Mouse (Mus musculus) midbrain, embryonic 12.5 days (tissue): Measurements from ENCODE around the gene Tiprl. TPM values are rescaled to one million over a fixed set of nuclear protein-coding genes. Genes with fewer than 3 reads are reported as not detected.

Experiments
- ATAC-seq: fragments of 200-750 bp; cut with Nextera tagmentation; 2 replicates; pipeline ENCODE4 v1.8.0; 2017; ENCODE audit warnings: low read depth, moderate TSS enrichment, moderate library complexity; ENCODE audit not compliant: low FRiP score
- H3K27ac ChIP-seq: fragments of 300-500 bp; sonication (generic); replicated peaks from 2 replicates; pipeline ENCODE4 v1.5.1; 2016; ENCODE audit warnings: mild to moderate bottlenecking
- H3K27me3 ChIP-seq: fragments of 300-500 bp; sonication (generic); 2 replicates; pipeline ENCODE4 v1.6.1; 2016; ENCODE audit warnings: mild to moderate bottlenecking
- H3K36me3 ChIP-seq: fragments of 300-500 bp; sonication (generic); 2 replicates; pipeline ENCODE4 v1.6.1; 2016
- H3K4me1 ChIP-seq: fragments of 300-500 bp; sonication (generic); 2 replicates; pipeline ENCODE4 v1.6.1; 2016
- H3K4me2 ChIP-seq: fragments of 300-500 bp; sonication (generic); replicated peaks from 2 replicates; pipeline ENCODE4 v1.6.1; 2016; ENCODE audit warnings: mild to moderate bottlenecking, moderate library complexity
- H3K4me3 ChIP-seq: fragments of 300-500 bp; sonication (generic); 2 replicates; pipeline ENCODE4 v1.5.1; 2016; ENCODE audit warnings: mild to moderate bottlenecking
- H3K9ac ChIP-seq: fragments of 300-500 bp; sonication (generic); replicated peaks from 2 replicates; pipeline ENCODE4 v1.6.1; 2016; ENCODE audit warnings: mild to moderate bottlenecking, moderate library complexity
- H3K9me3 ChIP-seq: fragments of 300-500 bp; sonication (generic); 2 replicates; pipeline ENCODE4 v1.6.1; 2016; ENCODE audit warnings: mild to moderate bottlenecking
- WGBS: fragments of 180-500 bp; shearing (Covaris S2); methylation state at CpG from one replicate; pipeline ENCODE4 v1.1.7; 2016; 5-methylcytosine and 5-hydroxymethylcytosine counted together
- polyA plus RNA-seq: library from polyadenylated mRNA; unstranded; fragments of >200 nt; fragmentation: Nextera tagmentation; extraction: Ambion mirVana; gene quantifications from 2 replicates; pipeline ENCODE4 v1.2.1, GENCODE M21; 2016

Tiprl gene
- polyA plus RNA-seq, 1 experiment from 2014 or later: 101 TPM

- no peak for ATAC-seq
- H3K4me2 ChIP-seq: no peak overlapping the region
- no peaks in the 10 kb centered on the region for H3K36me3 ChIP-seq
- H3K9me3 ChIP-seq: no peaks in the 10 kb centered on the region
- no peak overlapping the region for H3K4me3 ChIP-seq
- peaks cover 12% of the 10 kb centered on the region for H3K27me3 ChIP-seq
- no peak overlapping the region for H3K9ac ChIP-seq
- H3K4me1 ChIP-seq: 0 out of 2 replicates have a peak, but pooled peaks cover 5% of the 10 kb centered on the region
- WGBS: 76% methylated on average over 3 of the region's 3 CpGs
- no peak overlapping the region for H3K27ac ChIP-seq
Measured at GRCm38 (mm10) chr1:165199639-165200038, 37.2 kb downstream of the Tiprl start.

GRCm38 (mm10) chr1:165198951-165199350, 37.8 kb downstream of the Tiprl start:
- H3K27ac ChIP-seq: no peak overlapping the region
- no peaks in the 10 kb centered on the region for H3K36me3 ChIP-seq
- no peak overlapping the region for H3K9ac ChIP-seq
- peaks cover 19% of the 10 kb centered on the region for H3K27me3 ChIP-seq
- H3K4me2 ChIP-seq: no peak overlapping the region
- no peaks in the 10 kb centered on the region for H3K9me3 ChIP-seq
- H3K4me1 ChIP-seq: peaks cover 8% of the 10 kb centered on the region; the same call in 1 of the 2 replicates
- no peak overlapping the region for H3K4me3 ChIP-seq
- WGBS: 78% methylated on average over 1 of the region's 1 CpGs
- ATAC-seq: no peak

DNA sequence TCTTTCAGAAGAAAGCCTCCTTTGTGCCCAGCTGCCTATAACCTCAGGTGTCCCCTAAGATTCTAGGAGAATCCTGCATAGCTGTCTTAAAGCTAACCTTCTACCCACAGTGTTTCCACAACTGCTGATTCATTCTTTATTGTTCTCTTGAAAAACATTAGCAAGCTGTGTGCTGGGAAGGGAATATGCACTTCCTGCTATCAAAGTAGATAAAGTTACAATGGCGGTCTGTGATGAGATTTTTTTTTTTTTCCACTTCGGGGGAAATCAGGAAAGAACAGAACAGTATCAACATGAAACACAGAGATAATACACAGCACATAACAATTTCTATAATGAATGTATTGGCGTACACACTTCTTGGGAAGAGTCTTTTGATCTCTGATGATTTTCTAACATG, 38.9 kb downstream of the Tiprl start:
- H3K9me3 ChIP-seq: no peaks in the 10 kb centered on the region
- peaks cover 11% of the 10 kb centered on the region; the same call in 1 of the 2 replicates for H3K4me1 ChIP-seq
- H3K4me3 ChIP-seq: no peak overlapping the region
- peaks cover 23% of the 10 kb centered on the region for H3K27me3 ChIP-seq
- no peak for ATAC-seq
- 81% methylated on average over 3 of the region's 3 CpGs for WGBS
- H3K9ac ChIP-seq: no peak overlapping the region
- H3K27ac ChIP-seq: no peak overlapping the region
- no peak overlapping the region for H3K4me2 ChIP-seq
- no peaks in the 10 kb centered on the region for H3K36me3 ChIP-seq

- Histone ChIP-seq H3K4me3 (no peak overlapping the region), H3K27ac (no peak overlapping the region), H3K27me3 (peaks cover 23% of the 10 kb centered on the region), H3K4me2 (no peak overlapping the region), H3K4me1 (peaks cover 11% of the 10 kb centered on the region; the same call in 1 of the 2 replicates), H3K36me3 (no peaks in the 10 kb centered on the region), H3K9me3 (no peaks in the 10 kb centered on the region), H3K9ac (no peak overlapping the region)
- ATAC-seq: no peak
- 75% methylated on average over 3 of the region's 3 CpGs for WGBS
Measured at GRCm38 (mm10) chr1:165195396-165195960, 41.3 kb downstream of the Tiprl start.

DNA sequence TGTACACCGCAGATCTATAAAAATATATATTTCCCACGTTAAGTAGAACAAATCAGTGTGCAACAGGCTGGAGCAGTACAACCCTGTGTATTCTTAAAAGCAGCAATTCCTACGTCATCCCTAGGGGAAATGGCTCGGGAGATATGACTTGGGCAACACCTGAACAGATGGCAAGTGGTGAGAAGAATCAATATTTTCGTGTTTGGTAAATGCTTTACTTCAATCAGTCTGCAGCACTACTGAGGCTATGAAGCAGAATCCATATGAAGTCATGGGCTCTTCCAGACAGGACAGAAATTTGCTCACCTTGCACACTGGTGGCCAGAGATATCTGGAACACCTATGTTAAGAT, 42.2 kb downstream of the Tiprl start:
- Histone ChIP-seq H3K4me2 (peak overlapping the region; percentile 99), H3K4me3 (peak overlapping the region; percentile 84), H3K9ac (peak overlapping the region; percentile 69), H3K9me3 (no peaks in the 10 kb centered on the region), H3K4me1 (peaks cover 11% of the 10 kb centered on the region; the same call in 1 of the 2 replicates), H3K27me3 (peaks cover 23% of the 10 kb centered on the region), H3K36me3 (no peaks in the 10 kb centered on the region), H3K27ac (no peak overlapping the region)
- ATAC-seq: no peak
- 16% methylated on average over 5 of the region's 5 CpGs for WGBS

GRCm38 (mm10) chr1:165193880-165194661, 42.7 kb downstream of the Tiprl start, which contains the start of gene Sft2d2:
Gene Sft2d2, minus strand, starts transcription at chr1:165194438.
- peak; percentile 92 for ATAC-seq
- peak within 1 kb of the TSS; percentile 69 for H3K9ac ChIP-seq
- no peaks in the 10 kb centered on the region for H3K9me3 ChIP-seq
- peak within 1 kb of the TSS; percentile 99 for H3K4me2 ChIP-seq
- no peak within 1 kb of the TSS; the same call in 1 of the 2 replicates for H3K27ac ChIP-seq
- H3K4me3 ChIP-seq: peak within 1 kb of the TSS; percentile 84
- peaks cover 23% of the 10 kb centered on the region for H3K27me3 ChIP-seq
- no peaks in the 10 kb centered on the region for H3K36me3 ChIP-seq
- under 1% methylated on average over 67 of the region's 69 CpGs for WGBS
- H3K4me1 ChIP-seq: peaks cover 11% of the 10 kb centered on the region; the same call in 1 of the 2 replicates

- Histone ChIP-seq H3K4me1 (peaks cover 11% of the 10 kb centered on the region; the same call in 1 of the 2 replicates), H3K9ac (peak overlapping the region; percentile 69; the same call in 1 of the 2 replicates), H3K36me3 (no peaks in the 10 kb centered on the region), H3K4me2 (peak overlapping the region; percentile 99), H3K27ac (no peak overlapping the region), H3K27me3 (peaks cover 23% of the 10 kb centered on the region), H3K4me3 (peak overlapping the region; percentile 84), H3K9me3 (no peaks in the 10 kb centered on the region)
- WGBS: 21% methylated on average over 7 of the region's 7 CpGs
- ATAC-seq: no peak
Measured at GRCm38 (mm10) chr1:165193426-165193825, 43.4 kb downstream of the Tiprl start.

DNA sequence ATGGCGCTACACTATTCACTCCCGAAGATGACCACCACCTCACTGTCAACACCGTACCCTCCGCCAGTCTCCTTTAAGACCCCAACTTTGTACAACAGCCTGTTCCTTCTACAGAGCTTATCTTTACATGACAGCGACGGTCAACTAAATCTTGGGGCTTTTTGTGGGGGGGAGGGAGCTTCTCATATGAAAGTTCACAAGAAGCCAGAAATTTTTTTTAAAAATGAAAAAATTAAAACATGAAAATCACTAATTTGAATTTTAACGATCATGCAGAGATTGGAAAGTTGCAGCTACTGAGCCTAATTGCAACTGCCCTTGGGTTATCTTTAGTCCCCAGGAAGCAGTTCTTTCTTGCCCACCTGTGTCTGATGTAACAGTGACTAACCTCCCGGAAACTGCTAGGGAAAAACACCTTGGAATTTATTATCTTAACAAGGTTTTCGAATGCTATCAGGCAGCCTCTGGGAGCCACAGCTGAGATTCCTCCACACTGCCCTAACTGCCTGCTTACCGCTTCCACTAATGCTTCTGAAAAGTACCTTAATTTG, 44.0 kb downstream of the Tiprl start:
- 81% methylated on average over 10 of the region's 10 CpGs for WGBS

DNA sequence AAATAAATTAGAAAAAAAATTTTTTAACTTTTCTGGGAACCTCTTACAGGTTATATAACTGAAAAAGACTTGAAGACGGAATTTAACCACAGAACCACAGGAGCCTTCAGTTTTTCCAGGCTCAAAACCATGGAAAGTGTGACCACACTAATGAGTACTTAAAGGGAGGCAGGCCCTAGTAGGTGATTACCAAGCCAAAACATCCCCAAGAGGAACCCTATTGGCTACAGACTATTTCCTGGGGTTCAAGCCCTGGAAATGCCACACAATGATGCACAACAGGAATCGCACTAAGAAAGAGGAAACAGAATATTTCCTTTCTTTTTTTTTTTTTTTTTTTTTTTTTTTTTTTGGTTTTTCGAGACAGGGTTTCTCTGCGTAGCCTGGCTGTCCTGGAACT, 44.7 kb downstream of the Tiprl start:
- Histone ChIP-seq H3K27ac (no peak overlapping the region), H3K4me1 (peaks cover 21% of the 10 kb centered on the region), H3K4me3 (no peak overlapping the region), H3K4me2 (no peak overlapping the region), H3K36me3 (no peaks in the 10 kb centered on the region), H3K9ac (no peak overlapping the region), H3K27me3 (peaks cover 23% of the 10 kb centered on the region), H3K9me3 (no peaks in the 10 kb centered on the region)
- WGBS: 89% methylated on average over 4 of the region's 4 CpGs
- ATAC-seq: no peak

More for the DNA sequence above, 44.0 kb downstream of the Tiprl start:
- Histone ChIP-seq H3K4me1 (peaks cover 14% of the 10 kb centered on the region; the same call in 1 of the 2 replicates), H3K27ac (no peak overlapping the region), H3K36me3 (no peaks in the 10 kb centered on the region), H3K9me3 (no peaks in the 10 kb centered on the region), H3K27me3 (peaks cover 23% of the 10 kb centered on the region), H3K4me2 (peak overlapping the region; percentile 99; the same call in 1 of the 2 replicates), H3K4me3 (no peak overlapping the region), H3K9ac (no peak overlapping the region)
- ATAC-seq: no peak

GRCm38 (mm10) chr1:165191611-165192010, 45.2 kb downstream of the Tiprl start:
- Histone ChIP-seq H3K4me3 (no peak overlapping the region), H3K36me3 (no peaks in the 10 kb centered on the region), H3K27me3 (peaks cover 23% of the 10 kb centered on the region), H3K9ac (no peak overlapping the region), H3K4me2 (no peak overlapping the region), H3K9me3 (no peaks in the 10 kb centered on the region), H3K27ac (no peak overlapping the region), H3K4me1 (peaks cover 25% of the 10 kb centered on the region)
- 74% methylated on average over 13 of the region's 13 CpGs for WGBS
- ATAC-seq: no peak

DNA sequence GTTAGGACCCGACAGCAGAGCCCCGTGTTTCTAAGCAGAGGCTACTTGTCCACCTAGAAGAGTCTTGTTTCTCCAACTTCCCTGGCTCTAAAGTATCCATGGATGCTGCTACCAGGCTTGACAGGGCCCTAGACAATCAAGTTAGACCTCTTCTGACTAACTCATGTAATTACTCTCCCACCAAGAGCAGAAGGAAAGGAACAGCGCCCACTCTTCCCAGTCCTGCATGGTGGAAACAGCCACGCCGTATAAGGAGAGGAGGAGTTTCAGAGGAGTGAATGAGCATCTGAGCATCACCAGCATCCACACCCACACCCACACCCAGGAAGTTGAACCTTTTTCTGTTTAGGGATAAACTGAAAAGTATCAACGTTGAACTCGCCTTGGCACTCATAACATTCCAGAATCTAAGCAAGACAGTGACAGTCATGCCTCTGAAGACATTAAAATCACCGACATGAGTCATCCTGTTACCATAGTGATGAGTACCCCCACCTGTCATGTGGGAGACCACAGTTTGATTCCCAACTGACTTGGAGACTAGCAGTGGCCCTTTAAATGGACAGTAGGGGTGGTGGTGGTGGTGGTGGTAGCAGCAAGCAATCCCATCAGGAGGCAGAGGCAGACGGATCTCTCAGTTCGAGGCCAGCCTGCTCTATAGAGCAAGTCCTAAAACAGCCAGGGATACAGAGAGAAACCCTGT, 46.1 kb downstream of the Tiprl start:
- Histone ChIP-seq H3K9ac (no peak overlapping the region), H3K4me1 (peaks cover 25% of the 10 kb centered on the region), H3K9me3 (no peaks in the 10 kb centered on the region), H3K4me2 (no peak overlapping the region), H3K27ac (no peak overlapping the region), H3K27me3 (peaks cover 22% of the 10 kb centered on the region), H3K4me3 (no peak overlapping the region), H3K36me3 (no peaks in the 10 kb centered on the region)
- WGBS: 90% methylated on average over 10 of the region's 10 CpGs
- ATAC-seq: no peak
